Mouse (Mus musculus) embryo, embryonic 11.5 days (tissue): Measurements from ENCODE around the gene Agap3.
A peak's percentile ranks its signal among the peaks of the same experiment; 100 is the strongest.

ENCODE experiments used
- DNase-seq: peaks from one replicate; pipeline ENCODE4 v3.0.0-alpha.2; 2012; ENCODE audit warnings: low read depth, low spot score

Gene Agap3

DNA sequence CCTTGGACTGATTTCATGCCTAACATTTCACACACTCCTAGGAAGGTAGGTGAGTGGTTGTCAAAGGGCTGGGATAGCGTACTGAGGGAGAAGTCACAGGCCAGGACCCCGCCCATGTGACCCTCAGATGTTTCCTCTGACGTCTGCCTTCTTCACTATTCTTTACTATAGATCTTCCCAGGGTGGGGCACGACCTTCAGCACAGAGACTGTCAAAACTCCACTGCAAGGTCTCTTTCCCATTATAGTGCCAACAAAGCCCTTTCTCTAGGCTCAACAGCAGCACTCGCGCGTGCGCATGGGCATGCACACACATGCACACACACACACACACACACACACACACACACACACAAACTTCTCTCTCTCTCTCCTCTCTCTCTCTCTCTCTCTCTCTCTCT lies 71.8 kb downstream of the Agap3 start:
- DNase-seq, result no peak

GRCm38 (mm10) chr5:24524522-24524921 lies 72.5 kb downstream of the Agap3 start:
- DNase-seq, result no peak

GRCm38 (mm10) chr5:24525360-24526189 lies 73.6 kb downstream of the Agap3 start:
- no peak for DNase-seq

DNA sequence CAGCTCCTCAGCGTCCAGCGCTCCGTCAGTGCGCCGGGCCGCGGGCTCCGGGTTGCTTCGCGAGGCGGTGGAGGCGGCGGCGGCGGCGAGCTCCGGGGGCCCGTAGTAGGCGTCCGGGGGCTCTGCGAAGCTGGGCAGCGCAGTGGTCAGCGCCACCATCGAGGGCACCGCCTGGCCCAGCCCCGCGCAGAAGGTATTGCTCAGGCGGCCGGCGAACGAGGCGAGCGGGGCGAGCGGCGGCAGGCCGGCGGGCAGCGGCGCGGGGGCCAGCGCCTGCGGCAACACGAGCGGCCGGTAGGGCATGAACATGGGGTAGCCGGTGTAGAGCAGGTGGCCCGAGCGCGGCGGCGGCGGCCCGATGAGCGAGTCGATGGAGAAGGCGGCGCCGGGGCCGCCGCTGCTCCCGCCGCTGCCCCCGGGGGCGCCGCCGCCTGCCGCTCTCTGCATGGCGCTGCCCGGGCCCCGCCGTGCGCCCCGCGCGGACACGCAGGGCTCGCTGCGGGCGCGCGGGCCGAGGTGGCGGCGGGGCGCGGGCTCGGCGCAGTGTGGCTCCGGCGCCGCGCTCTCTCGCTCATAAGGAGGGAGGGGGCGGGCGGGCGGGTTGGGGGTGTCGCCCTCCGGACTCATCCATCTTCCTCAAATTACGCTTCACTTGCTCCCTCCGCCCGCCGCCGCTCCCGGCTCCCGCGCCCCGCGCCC lies 74.4 kb downstream of the Agap3 start:
- no peak for DNase-seq

- no peak for DNase-seq
These were observed 74.9 kb downstream of the Agap3 start, which contains the start of gene Gbx1 for GRCm38 (mm10) chr5:24526889-24527230. Gene Gbx1, minus strand, starts transcription at chr5:24527202.

GRCm38 (mm10) chr5:24527780-24528179 lies 75.8 kb downstream of the Agap3 start:
- DNase-seq, result no peak

DNA sequence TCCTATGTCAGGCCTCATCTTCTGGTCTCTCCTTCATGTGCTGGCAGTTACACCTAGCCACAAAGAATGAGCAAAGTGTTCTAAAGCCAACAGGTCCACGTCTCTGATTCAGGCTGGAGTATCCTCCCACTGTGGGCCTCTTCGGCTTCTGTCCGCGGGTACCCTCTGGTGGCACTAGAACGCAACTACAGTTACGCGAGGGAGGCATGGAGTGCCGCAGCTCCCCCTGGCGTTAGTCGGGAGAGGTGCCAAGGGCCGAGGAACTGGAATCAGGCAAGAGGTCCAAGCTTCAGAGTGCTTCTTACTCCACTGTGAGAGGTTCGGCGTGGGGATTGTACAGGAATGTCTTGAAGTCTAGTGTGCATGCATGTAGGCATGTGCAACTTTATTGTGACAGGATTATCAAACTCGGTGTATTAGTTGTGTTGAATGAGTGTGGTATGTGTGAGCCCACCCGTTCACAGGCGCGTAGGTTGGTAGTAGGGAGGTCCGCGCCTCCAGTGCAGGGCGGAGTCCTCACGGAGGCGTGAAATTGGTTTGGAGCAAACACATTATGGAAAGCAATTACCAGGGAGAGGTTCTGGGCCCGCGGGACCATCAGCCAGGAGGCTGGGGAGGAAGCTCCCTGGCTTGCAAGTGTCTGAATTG lies 78.2 kb downstream of the Agap3 start:
- peak; percentile 81 for DNase-seq

DNA sequence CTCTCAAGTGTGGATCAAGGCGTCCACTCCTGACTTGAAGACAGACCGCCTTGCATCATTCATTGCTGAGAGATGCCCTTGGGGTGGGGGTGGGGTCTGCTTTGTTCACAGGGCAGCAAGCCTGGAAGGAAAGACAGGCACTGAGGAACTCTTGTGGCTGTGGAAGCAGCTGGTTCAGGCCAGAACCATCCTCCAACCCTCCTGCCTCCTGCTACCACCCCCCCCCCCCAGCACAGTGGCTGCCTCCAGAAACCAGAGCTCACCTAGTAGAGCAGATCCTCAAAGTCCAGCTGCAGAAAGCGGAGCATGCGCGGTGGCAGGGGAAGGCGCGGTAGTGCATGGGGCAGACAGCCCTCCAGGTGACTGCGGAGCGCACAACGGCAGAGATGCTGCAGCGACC lies 81.4 kb downstream of the Agap3 start:
- DNase-seq, result no peak

- no peak for DNase-seq
These were observed 82.3 kb downstream of the Agap3 start for GRCm38 (mm10) chr5:24534292-24534691.

DNA sequence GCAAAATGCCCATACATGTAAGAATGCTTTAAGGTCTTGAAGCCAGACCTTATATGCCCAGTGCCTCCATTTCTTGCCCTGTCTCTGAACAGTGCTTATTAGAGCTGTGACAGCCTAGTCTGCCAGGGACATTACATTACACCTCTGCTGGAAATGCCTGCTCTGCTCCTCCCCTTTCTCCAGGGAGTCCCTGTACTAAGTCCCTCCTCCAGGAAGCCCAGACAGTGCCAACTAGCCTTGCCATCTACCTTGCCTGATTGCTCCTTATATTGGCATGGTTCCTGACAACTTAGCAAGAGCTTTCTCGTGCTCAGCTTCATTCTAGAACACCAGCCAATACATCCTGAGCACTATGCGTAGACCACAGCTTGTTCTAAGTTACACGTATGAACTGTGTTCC lies 83.8 kb downstream of the Agap3 start:
- no peak for DNase-seq

GRCm38 (mm10) chr5:24536511-24536910 lies 84.5 kb downstream of the Agap3 start:
- DNase-seq, result no peak

GRCm38 (mm10) chr5:24537618-24538017 lies 85.6 kb downstream of the Agap3 start:
- no peak for DNase-seq

- DNase-seq, result no peak
These were observed 87.8 kb downstream of the Agap3 start for GRCm38 (mm10) chr5:24539571-24540296.

- DNase-seq, result no peak
These were observed 88.6 kb downstream of the Agap3 start, which contains the start of gene Asb10 for GRCm38 (mm10) chr5:24540387-24541143. Gene Asb10, minus strand, starts transcription at chr5:24540978.

- no peak for DNase-seq
These were observed 89.2 kb downstream of the Agap3 start for GRCm38 (mm10) chr5:24541144-24541569.

DNA sequence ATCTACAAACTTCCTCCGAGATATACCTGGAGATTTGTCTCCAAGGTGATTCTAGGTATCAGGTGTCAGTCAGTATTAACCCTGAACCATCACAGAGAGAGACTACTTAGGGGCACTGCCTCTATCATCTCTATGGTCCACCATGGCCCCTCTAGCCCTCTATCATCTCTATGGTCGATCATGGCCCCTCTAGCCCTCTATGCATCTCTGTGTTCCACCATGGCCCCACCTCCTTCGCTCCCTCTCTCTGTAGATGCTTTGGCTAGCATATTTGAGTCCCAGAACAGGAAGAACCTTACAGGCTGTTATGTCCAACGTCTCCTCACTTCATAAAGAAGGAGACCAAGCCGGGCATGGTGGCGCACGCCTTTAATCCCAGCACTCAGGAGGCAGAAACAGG lies 90.7 kb downstream of the Agap3 start:
- DNase-seq, result no peak

- no peak for DNase-seq
These were observed 98.8 kb downstream of the Agap3 start for GRCm38 (mm10) chr5:24550598-24551316.

DNA sequence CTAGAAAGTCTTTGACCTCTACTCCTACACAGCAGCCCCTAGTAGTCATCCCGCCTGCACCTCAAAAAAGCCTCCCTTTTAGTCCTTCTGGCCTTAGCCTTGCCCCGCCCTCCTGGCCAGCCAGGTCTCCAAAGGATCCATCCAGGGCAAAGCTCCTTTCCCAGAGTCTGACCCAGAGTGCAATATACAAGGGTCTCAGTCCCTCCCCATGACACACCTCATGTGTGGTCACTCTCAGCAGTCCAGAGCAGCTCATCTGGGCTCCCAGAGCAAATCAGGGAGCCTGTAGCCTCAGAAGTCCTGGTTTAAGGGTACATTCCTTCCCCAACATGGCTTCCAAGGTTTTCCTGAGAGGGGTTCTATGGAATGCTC lies 99.3 kb downstream of the Agap3 start:
- DNase-seq, result no peak
